Mouse (Mus musculus): Measurements from ENCODE around the gene Ccl11. TPM values are rescaled to one million over a fixed set of nuclear protein-coding genes. Genes with fewer than 3 reads are reported as not detected.

Ccl11 gene
- polyA plus RNA-seq (2016; fragmentation: Nextera tagmentation; extraction: Ambion mirVana): 0.19 TPM in 1 of 2 replicates, not detected in the other

DNA sequence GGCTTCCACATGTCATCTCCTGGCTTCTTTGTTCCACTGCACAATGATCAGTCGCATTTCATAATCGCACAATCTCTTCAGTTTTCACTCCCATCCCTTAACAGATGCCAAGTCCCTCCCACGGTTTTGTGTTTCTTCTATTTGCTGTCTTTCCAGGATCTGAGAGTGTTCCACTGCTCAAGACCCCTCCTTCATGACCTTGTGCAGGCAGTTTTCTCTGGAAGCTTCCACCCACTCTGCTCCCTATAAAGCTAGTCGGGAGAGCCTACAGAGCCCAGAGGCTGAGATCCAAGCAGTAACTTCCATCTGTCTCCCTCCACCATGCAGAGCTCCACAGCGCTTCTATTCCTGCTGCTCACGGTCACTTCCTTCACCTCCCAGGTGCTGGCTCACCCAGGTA, at the start of gene Ccl11:
TSS of gene Ccl11 (plus strand) at position 178 of the 400 bp plus-strand sequence.
- Histone ChIP-seq H3K27ac (no peak within 1 kb of the TSS), H3K36me3 (no peaks in the 10 kb centered on the region), H3K27me3 (no peaks in the 10 kb centered on the region), H3K4me3 (replicated peaks) (no peak within 1 kb of the TSS), H3K9ac (replicated peaks) (no peak within 1 kb of the TSS), H3K4me2 (no peak within 1 kb of the TSS), H3K4me1 (replicated peaks) (no peaks in the 10 kb centered on the region), H3K9me3 (no peaks in the 10 kb centered on the region)
- WGBS: 82% methylated on average over 6 of the region's 6 CpGs
- ATAC-seq (ENCODE audit: insufficient number of reproducible peaks, insufficient read depth, low FRiP score, low TSS enrichment, low read depth): no peak

DNA sequence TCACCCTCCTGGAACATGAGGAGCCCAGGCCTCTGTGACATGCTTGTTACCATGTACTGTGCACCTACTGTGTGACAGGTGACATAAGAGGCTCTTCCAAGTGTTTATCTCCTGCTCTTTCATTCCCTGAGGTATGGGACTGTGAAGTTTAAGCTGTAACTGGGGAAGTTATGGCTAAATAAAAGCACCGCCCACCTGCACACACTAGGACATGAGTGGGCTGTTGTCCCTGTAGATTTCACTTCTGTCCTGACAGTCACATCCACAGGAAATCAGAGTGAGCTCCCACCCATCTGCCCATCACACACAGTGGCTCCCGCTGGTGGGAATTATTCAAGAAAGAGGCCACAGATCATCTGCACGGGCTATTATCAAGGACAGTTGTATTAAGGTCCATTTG, 47.5 kb upstream of the Ccl11 start:
- Histone ChIP-seq H3K4me3 (replicated peaks) (no peak overlapping the region), H3K27ac (no peak overlapping the region), H3K4me1 (replicated peaks) (peaks cover 6% of the 10 kb centered on the region; the same call in 1 of the 2 replicates), H3K4me2 (no peak overlapping the region), H3K36me3 (no peaks in the 10 kb centered on the region), H3K9me3 (no peaks in the 10 kb centered on the region), H3K9ac (replicated peaks) (no peak overlapping the region), H3K27me3 (no peaks in the 10 kb centered on the region; the same call in 1 of the 2 replicates)
- WGBS: 87% methylated on average over 3 of the region's 3 CpGs
- ATAC-seq (ENCODE audit: insufficient number of reproducible peaks, insufficient read depth, low FRiP score, low TSS enrichment, low read depth): no peak

DNA sequence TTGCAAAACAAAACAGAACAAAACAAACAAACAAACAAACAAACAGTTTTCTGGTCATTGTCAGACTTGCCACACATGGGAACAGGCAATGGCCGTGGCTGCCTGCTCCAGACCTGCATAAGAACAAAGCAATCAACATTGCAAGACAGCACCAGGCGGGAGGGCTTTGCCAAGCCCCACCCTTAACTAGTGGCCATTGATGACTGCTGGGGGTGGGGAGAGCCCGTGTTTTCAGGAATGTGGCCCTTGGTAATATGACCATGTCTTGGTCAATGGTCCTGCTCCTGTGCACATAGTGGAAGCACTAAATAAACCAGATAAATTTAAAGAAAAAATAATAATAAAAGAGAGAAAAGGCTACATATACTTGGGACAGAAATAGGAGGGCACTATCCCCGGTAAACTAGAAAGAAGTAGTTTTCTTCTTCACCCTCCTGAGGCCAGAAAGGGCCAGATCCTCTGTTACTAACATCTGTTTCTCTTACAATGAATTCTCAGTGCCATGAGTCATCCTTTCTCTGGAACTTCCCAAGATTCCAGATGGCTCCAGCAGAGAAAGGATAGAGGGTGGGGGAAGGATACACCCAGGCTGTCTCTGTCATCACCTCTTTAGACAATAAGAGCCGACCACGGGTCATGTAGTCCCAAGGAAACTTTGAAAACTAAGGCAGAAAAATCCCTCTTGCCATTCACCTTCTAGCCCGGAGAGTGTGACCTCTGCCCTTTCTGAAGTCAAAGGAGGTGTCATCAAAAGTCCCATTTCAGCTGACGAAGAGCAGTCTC, 46.0 kb upstream of the Ccl11 start:
- Histone ChIP-seq H3K36me3 (no peaks in the 10 kb centered on the region), H3K4me1 (replicated peaks) (peaks cover 6% of the 10 kb centered on the region; the same call in 1 of the 2 replicates)
- WGBS: 52% methylated on average over 8 of the region's 8 CpGs

GRCm38 (mm10) chr11:82013756-82014155, 43.9 kb upstream of the Ccl11 start:
- H3K9me3 ChIP-seq: no peaks in the 10 kb centered on the region
- no peak overlapping the region for H3K4me3 ChIP-seq (replicated peaks)
- no peak for ATAC-seq (ENCODE audit: insufficient number of reproducible peaks, insufficient read depth, low FRiP score, low TSS enrichment, low read depth)
- no peak overlapping the region for H3K9ac ChIP-seq (replicated peaks)
- H3K27ac ChIP-seq: no peak overlapping the region
- no peaks in the 10 kb centered on the region; the same call in 1 of the 2 replicates for H3K27me3 ChIP-seq
- no peaks in the 10 kb centered on the region for H3K36me3 ChIP-seq
- 50% methylated on average over 1 of the region's 1 CpGs for WGBS
- H3K4me1 ChIP-seq (replicated peaks): no peaks in the 10 kb centered on the region
- H3K4me2 ChIP-seq: no peak overlapping the region

More for the DNA sequence above, 46.0 kb upstream of the Ccl11 start:
- Histone ChIP-seq H3K27me3 (no peaks in the 10 kb centered on the region; the same call in 1 of the 2 replicates), H3K4me2 (no peak overlapping the region), H3K4me3 (replicated peaks) (no peak overlapping the region), H3K9me3 (no peaks in the 10 kb centered on the region), H3K27ac (no peak overlapping the region), H3K9ac (replicated peaks) (no peak overlapping the region)
- ATAC-seq (ENCODE audit: insufficient number of reproducible peaks, insufficient read depth, low FRiP score, low TSS enrichment, low read depth): no peak

- Histone ChIP-seq H3K4me1 (replicated peaks) (no peaks in the 10 kb centered on the region), H3K4me2 (no peak overlapping the region), H3K9ac (replicated peaks) (no peak overlapping the region), H3K36me3 (no peaks in the 10 kb centered on the region), H3K9me3 (no peaks in the 10 kb centered on the region), H3K27ac (no peak overlapping the region), H3K4me3 (replicated peaks) (no peak overlapping the region), H3K27me3 (no peaks in the 10 kb centered on the region; the same call in 1 of the 2 replicates)
- WGBS: 54% methylated on average over 2 of the region's 2 CpGs
- no peak for ATAC-seq (ENCODE audit: insufficient number of reproducible peaks, insufficient read depth, low FRiP score, low TSS enrichment, low read depth)
These were observed 42.6 kb upstream of the Ccl11 start for GRCm38 (mm10) chr11:82015066-82015465.

- Histone ChIP-seq H3K27me3 (no peaks in the 10 kb centered on the region), H3K9me3 (no peaks in the 10 kb centered on the region), H3K4me2 (no peak overlapping the region), H3K27ac (no peak overlapping the region), H3K9ac (replicated peaks) (no peak overlapping the region), H3K4me1 (replicated peaks) (no peaks in the 10 kb centered on the region), H3K4me3 (replicated peaks) (no peak overlapping the region), H3K36me3 (no peaks in the 10 kb centered on the region)
- no peak for ATAC-seq (ENCODE audit: insufficient number of reproducible peaks, insufficient read depth, low FRiP score, low TSS enrichment, low read depth)
- 71% methylated on average over 3 of the region's 3 CpGs for WGBS
These were observed 41.3 kb upstream of the Ccl11 start for GRCm38 (mm10) chr11:82016181-82016780.

GRCm38 (mm10) chr11:82019389-82019788, 38.2 kb upstream of the Ccl11 start:
- Histone ChIP-seq H3K27me3 (no peaks in the 10 kb centered on the region), H3K9ac (replicated peaks) (no peak overlapping the region), H3K4me2 (no peak overlapping the region), H3K4me1 (replicated peaks) (no peaks in the 10 kb centered on the region), H3K36me3 (no peaks in the 10 kb centered on the region), H3K27ac (no peak overlapping the region), H3K4me3 (replicated peaks) (no peak overlapping the region), H3K9me3 (no peaks in the 10 kb centered on the region)
- WGBS: 36% methylated on average over 2 of the region's 2 CpGs
- ATAC-seq (ENCODE audit: insufficient number of reproducible peaks, insufficient read depth, low FRiP score, low TSS enrichment, low read depth): no peak

- H3K9me3 ChIP-seq: no peaks in the 10 kb centered on the region
- H3K4me2 ChIP-seq: no peak overlapping the region
- H3K9ac ChIP-seq (replicated peaks): no peak overlapping the region
- no peak overlapping the region for H3K4me3 ChIP-seq (replicated peaks)
- no peaks in the 10 kb centered on the region for H3K4me1 ChIP-seq (replicated peaks)
- H3K27me3 ChIP-seq: no peaks in the 10 kb centered on the region
- H3K27ac ChIP-seq: no peak overlapping the region
- no peaks in the 10 kb centered on the region for H3K36me3 ChIP-seq
- ATAC-seq (ENCODE audit: insufficient number of reproducible peaks, insufficient read depth, low FRiP score, low TSS enrichment, low read depth): no peak
These were observed 37.8 kb upstream of the Ccl11 start for GRCm38 (mm10) chr11:82019793-82020192.

DNA sequence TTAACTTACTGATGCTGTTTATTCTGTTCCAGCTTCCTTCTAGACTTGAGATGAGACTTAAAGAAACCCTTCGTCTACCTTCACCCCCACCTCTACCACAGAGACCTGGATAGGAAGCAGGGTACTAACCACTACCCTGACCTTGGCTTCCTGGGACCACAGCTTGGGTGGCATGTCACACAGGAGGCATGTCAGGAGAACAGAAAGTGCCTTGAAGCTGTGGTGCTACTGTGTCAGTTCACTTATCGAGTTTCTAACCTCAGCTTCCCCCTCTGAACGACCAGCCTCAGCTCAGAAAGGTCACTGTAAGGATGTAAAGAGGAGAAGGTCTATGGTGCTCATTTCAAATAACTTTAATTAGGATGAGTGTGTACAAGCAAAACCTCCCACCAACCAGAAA, 36.2 kb upstream of the Ccl11 start:
- no peaks in the 10 kb centered on the region for H3K36me3 ChIP-seq
- no peak for ATAC-seq (ENCODE audit: insufficient number of reproducible peaks, insufficient read depth, low FRiP score, low TSS enrichment, low read depth)
- no peak overlapping the region for H3K9ac ChIP-seq (replicated peaks)
- H3K9me3 ChIP-seq: no peaks in the 10 kb centered on the region
- no peak overlapping the region for H3K27ac ChIP-seq
- H3K4me1 ChIP-seq (replicated peaks): no peaks in the 10 kb centered on the region
- H3K4me2 ChIP-seq: no peak overlapping the region
- H3K27me3 ChIP-seq: no peaks in the 10 kb centered on the region
- WGBS: 69% methylated on average over 3 of the region's 3 CpGs
- H3K4me3 ChIP-seq (replicated peaks): no peak overlapping the region

- no peaks in the 10 kb centered on the region for H3K27me3 ChIP-seq
- H3K36me3 ChIP-seq: no peaks in the 10 kb centered on the region
- H3K27ac ChIP-seq: no peak overlapping the region
- H3K4me1 ChIP-seq (replicated peaks): no peaks in the 10 kb centered on the region
- WGBS: 88% methylated on average over 6 of the region's 6 CpGs
- H3K9me3 ChIP-seq: no peaks in the 10 kb centered on the region
- H3K4me2 ChIP-seq: no peak overlapping the region
- no peak overlapping the region for H3K9ac ChIP-seq (replicated peaks)
- no peak for ATAC-seq (ENCODE audit: insufficient number of reproducible peaks, insufficient read depth, low FRiP score, low TSS enrichment, low read depth)
- H3K4me3 ChIP-seq (replicated peaks): no peak overlapping the region
These were observed 35.0 kb upstream of the Ccl11 start for GRCm38 (mm10) chr11:82022504-82023056.

GRCm38 (mm10) chr11:82023769-82024168, 33.9 kb upstream of the Ccl11 start:
- Histone ChIP-seq H3K4me2 (no peak overlapping the region), H3K27ac (no peak overlapping the region), H3K9ac (replicated peaks) (no peak overlapping the region), H3K36me3 (no peaks in the 10 kb centered on the region), H3K4me1 (replicated peaks) (no peaks in the 10 kb centered on the region), H3K9me3 (no peaks in the 10 kb centered on the region), H3K27me3 (no peaks in the 10 kb centered on the region), H3K4me3 (replicated peaks) (no peak overlapping the region)
- 83% methylated on average over 4 of the region's 4 CpGs for WGBS
- ATAC-seq (ENCODE audit: insufficient number of reproducible peaks, insufficient read depth, low FRiP score, low TSS enrichment, low read depth): no peak
